Mouse (Mus musculus): ENCODE data around the gene Nufip1.

Gene Nufip1

GRCm38 (mm10) chr14:76178447-76178846 is 67.8 kb downstream of the Nufip1 start:
- DNase-seq (ENCODE audit: low spot score in 2 of 2) = no peak

- DNase-seq (ENCODE audit: low spot score in 2 of 2) = no peak
These were observed 68.7 kb downstream of the Nufip1 start for GRCm38 (mm10) chr14:76179343-76179742.

- DNase-seq (ENCODE audit: low spot score in 2 of 2) = no peak
These were observed 74.7 kb downstream of the Nufip1 start for GRCm38 (mm10) chr14:76185358-76185757.

GRCm38 (mm10) chr14:76186299-76186698 is 75.6 kb downstream of the Nufip1 start:
- DNase-seq (ENCODE audit: low spot score in 2 of 2) = no peak
